Mouse (Mus musculus): ENCODE data around the gene Mboat2.

Mboat2 gene

DNA sequence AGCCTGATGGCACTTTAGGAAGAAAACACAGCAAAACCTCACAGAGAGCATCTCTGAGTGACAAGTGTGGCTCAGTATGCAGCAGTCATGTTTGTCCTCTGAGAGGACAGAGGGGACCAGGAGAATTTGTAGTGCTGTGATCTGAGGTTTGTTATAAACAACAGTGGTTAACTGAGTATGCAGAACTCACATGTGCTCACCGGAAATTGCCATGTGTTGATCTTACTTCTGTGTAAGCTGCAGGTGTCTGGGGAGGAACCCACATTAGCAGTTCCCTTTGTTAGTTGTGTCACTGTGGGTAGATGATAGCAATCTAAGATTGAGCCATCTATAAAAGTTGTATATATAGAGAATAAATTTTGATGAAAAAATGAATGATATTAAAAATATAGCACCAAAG lies 179.7 kb downstream of the Mboat2 start:
- DNase-seq (ENCODE audit: low spot score in 2 of 2): no peak

GRCm38 (mm10) chr12:25011733-25012367 lies 181.2 kb downstream of the Mboat2 start:
- no peak for DNase-seq (ENCODE audit: low spot score in 2 of 2)

- DNase-seq (ENCODE audit: low spot score in 2 of 2): no peak
Observed at GRCm38 (mm10) chr12:25012555-25013540, 182.2 kb downstream of the Mboat2 start.
